Mouse (Mus musculus): ENCODE measurements around the gene Nkx2-1.
"Not testable (repeated sequence)": the region's sequence is repeated elsewhere in the genome, so short reads cannot be mapped to it uniquely, and the experiment has no call there.

Gene Nkx2-1

GRCm38 (mm10) chr12:56536884-56537265, at the start of gene Nkx2-1:
Gene Nkx2-1, minus strand, starts transcription at chr12:56536908.
- DNase-seq (ENCODE audit: low read depth), result no peak

GRCm38 (mm10) chr12:56541068-56541467, 4.4 kb upstream of the Nkx2-1 start:
- peak; percentile 8 for DNase-seq (ENCODE audit: low read depth)

- DNase-seq (ENCODE audit: low read depth), result no peak
Measured at GRCm38 (mm10) chr12:56540591-56540990, 3.9 kb upstream of the Nkx2-1 start.

- no peak for DNase-seq (ENCODE audit: low read depth)
Measured at GRCm38 (mm10) chr12:56538601-56539000, 1.9 kb upstream of the Nkx2-1 start.

GRCm38 (mm10) chr12:56537931-56538330, 1.2 kb upstream of the Nkx2-1 start:
- no peak for DNase-seq (ENCODE audit: low read depth)

- DNase-seq (ENCODE audit: low read depth), result no peak
Measured at GRCm38 (mm10) chr12:56537342-56537741, 634 bp upstream of the Nkx2-1 start.

GRCm38 (mm10) chr12:56536174-56536883, 379 bp downstream of the Nkx2-1 start:
- DNase-seq (ENCODE audit: low read depth), result no peak

- DNase-seq (ENCODE audit: low read depth), result no peak
Measured at GRCm38 (mm10) chr12:56535411-56536173, 1.1 kb downstream of the Nkx2-1 start.

- no peak for DNase-seq (ENCODE audit: low read depth)
Measured at GRCm38 (mm10) chr12:56534651-56535326, 1.9 kb downstream of the Nkx2-1 start.

- no peak for DNase-seq (ENCODE audit: low read depth)
Measured at GRCm38 (mm10) chr12:56534311-56534650, 2.4 kb downstream of the Nkx2-1 start.

GRCm38 (mm10) chr12:56533501-56534310, 3.0 kb downstream of the Nkx2-1 start:
- DNase-seq (ENCODE audit: low read depth), result no peak

GRCm38 (mm10) chr12:56532986-56533495, 3.7 kb downstream of the Nkx2-1 start:
- no peak for DNase-seq (ENCODE audit: low read depth)

- no peak for DNase-seq (ENCODE audit: low read depth)
Measured at GRCm38 (mm10) chr12:56532142-56532541, 4.6 kb downstream of the Nkx2-1 start.

- DNase-seq (ENCODE audit: low read depth), result no peak
Measured at GRCm38 (mm10) chr12:56531051-56531620, 5.6 kb downstream of the Nkx2-1 start.

- no peak for DNase-seq (ENCODE audit: low read depth)
Measured at GRCm38 (mm10) chr12:56529931-56530330, 6.8 kb downstream of the Nkx2-1 start.

GRCm38 (mm10) chr12:56528881-56529681, 7.6 kb downstream of the Nkx2-1 start:
- DNase-seq (ENCODE audit: low read depth), result no peak

- no peak for DNase-seq (ENCODE audit: low read depth)
Measured at GRCm38 (mm10) chr12:56528034-56528570, 8.6 kb downstream of the Nkx2-1 start.

GRCm38 (mm10) chr12:56527071-56527470, 9.6 kb downstream of the Nkx2-1 start:
- no peak for DNase-seq (ENCODE audit: low read depth)

GRCm38 (mm10) chr12:56525219-56525797, 11.4 kb downstream of the Nkx2-1 start:
- not testable (repeated sequence) for DNase-seq (ENCODE audit: low read depth)

- DNase-seq (ENCODE audit: low read depth), result no peak
Measured at GRCm38 (mm10) chr12:56524201-56524600, 12.5 kb downstream of the Nkx2-1 start.

Measured in fibroblast of lung, adult 2 months (primary cell).